Mouse (Mus musculus): ENCODE measurements around the gene Cpox.

DNA sequence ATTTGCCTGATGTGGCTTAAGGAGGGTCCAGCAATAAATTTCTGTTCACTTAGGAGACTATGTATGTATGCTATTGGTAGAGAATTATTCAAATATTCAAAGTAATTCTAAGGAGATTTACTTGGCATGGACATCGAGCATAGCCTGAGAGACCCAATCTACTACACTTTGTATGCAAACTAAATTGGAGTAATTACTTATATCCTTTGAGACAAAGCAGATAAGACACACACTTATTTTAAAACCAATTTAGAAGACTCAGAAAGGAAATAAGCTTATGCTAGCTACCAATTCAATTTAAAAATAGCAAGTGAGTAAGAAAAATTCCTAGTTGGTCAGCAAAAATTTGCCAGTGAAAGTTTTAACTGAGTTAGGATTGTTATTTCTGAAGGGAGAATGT, 93.0 kb downstream of the Cpox start, which contains the start of gene Olfr172:
- no peak for TF ChIP-seq CTCF (IDR thresholded peaks at IDR 0.05; ENCODE audit: borderline replicate concordance, extremely low read depth, insufficient read depth, insufficient read length)
- TF ChIP-seq POLR2A (IDR thresholded peaks at IDR 0.05; ENCODE audit: borderline replicate concordance, extremely low read depth, insufficient read depth, insufficient read length, poor library complexity, severe bottlenecking): no peak
